Comparison of ENCODE assay signal across 18 mouse cellular contexts in the genomic region with DNA sequence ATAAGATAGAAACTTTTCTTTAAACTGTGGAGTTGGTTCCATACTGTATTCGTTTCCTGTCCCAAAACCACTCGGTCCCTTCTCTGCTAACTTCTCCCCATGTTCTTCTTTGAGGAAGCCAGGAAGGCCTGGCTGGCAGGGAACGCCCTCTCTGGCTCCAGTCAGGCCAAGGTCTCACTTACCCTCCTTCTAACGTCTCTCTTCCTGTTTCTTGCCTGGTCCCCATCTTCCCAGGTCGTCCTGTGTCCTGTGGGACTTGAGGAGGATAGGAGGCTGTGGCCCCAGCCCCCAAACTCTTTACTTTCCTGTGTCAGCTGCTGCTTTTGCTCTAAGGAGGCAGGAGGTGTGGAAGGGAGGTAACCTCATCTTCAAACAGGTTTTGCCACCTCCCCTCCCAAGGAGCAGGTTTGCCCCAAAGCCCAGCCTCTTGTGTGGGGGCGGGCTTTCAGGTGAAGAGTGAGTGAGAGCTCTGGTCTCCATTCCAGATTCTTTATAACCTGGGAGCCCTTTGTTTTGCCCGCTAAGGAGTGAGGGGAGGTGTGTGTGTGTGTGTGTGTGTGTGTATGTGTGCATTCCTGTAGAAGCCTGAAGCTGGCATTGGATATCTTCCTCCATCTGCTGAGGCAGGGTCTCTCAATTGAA. TPM values are rescaled to one million over a fixed set of nuclear protein-coding genes. Genes with fewer than 3 reads are reported as not detected.
DNase-seq lines count a peak whose midpoint lies in the region; ATAC-seq lines count a peak whose summit lies in the region.
"Had no signal": no experiment of that assay in that cellular context is flagged by ENCODE, and none has a peak within 500 bp of the region (broad histone marks: within the 10 kb centered on the region; RNA-seq: fewer than 3 reads in every experiment).

A gene (minus strand): TSS at position 411 of the 642 bp plus-strand sequence.

- 50% methylated on average over 7 of the region's 7 CpGs for WGBS in kidney, embryonic 16.5 days
- WGBS in embryonic facial prominence, embryonic 14.5 days: 45% methylated on average over 7 of the region's 7 CpGs

- no peak within 1 kb of the TSS for H3K4me3 ChIP-seq in kidney, embryonic 16.5 days (ENCODE audit: low read length)
- 0 out of 2 replicates have a peak within 1 kb of the TSS, but pooled peaks have one; percentile 3 for H3K4me3 ChIP-seq in embryonic facial prominence, embryonic 14.5 days (ENCODE audit: low read depth, low read length)
- H3K4me3 ChIP-seq: heart, embryonic 12.5 days; liver, embryonic 12.5 days; myocyte had no signal

- 0 out of 2 replicates have a peak within 1 kb of the TSS, but pooled peaks have one; percentile 50 for H3K27ac ChIP-seq in kidney, embryonic 16.5 days (ENCODE audit: low read length)
- H3K27ac ChIP-seq in embryonic facial prominence, embryonic 14.5 days (replicated peaks; ENCODE audit: low read depth, low read length): peak within 1 kb of the TSS; percentile 33
- H3K27ac ChIP-seq: liver, embryonic 12.5 days had no signal

- H3K4me2 ChIP-seq in kidney, embryonic 16.5 days (replicated peaks; ENCODE audit: low read depth, low read length): no peak within 1 kb of the TSS; the same call in 1 of the 2 replicates
- H3K4me2 ChIP-seq in embryonic facial prominence, embryonic 14.5 days (ENCODE audit: low read depth, low read length): peak within 1 kb of the TSS; percentile 28; the same call in 1 of the 2 replicates
- H3K4me2 ChIP-seq: heart, embryonic 12.5 days; liver, embryonic 12.5 days had no signal

- 0 out of 2 replicates have a peak, but pooled peaks have one; percentile 31 for ATAC-seq in kidney, embryonic 16.5 days (ENCODE audit: low FRiP score, low TSS enrichment)
- ATAC-seq in embryonic facial prominence, embryonic 14.5 days (ENCODE audit: low read depth): peak; percentile 73; the same call in 1 of the 2 replicates
- ATAC-seq: forebrain, embryonic 14.5 days; liver, embryonic 12.5 days had no signal

- H3K9ac ChIP-seq in kidney, embryonic 16.5 days (replicated peaks; ENCODE audit: low read length): no peak within 1 kb of the TSS
- no peak within 1 kb of the TSS for H3K9ac ChIP-seq in embryonic facial prominence, embryonic 14.5 days (ENCODE audit: low read depth, low read length)
- H3K9ac ChIP-seq: heart, embryonic 12.5 days; liver, embryonic 12.5 days had no signal

- H3K36me3 ChIP-seq in kidney, embryonic 16.5 days (ENCODE audit: insufficient read depth, low read length): peaks cover 12% of the 10 kb centered on the region
- peaks cover 35% of the 10 kb centered on the region for H3K36me3 ChIP-seq in embryonic facial prominence, embryonic 14.5 days (ENCODE audit: control insufficient read depth, insufficient read depth, low read length)

- H3K27me3 ChIP-seq in kidney, embryonic 16.5 days (ENCODE audit: insufficient read depth, low read length): no peaks in the 10 kb centered on the region
- H3K27me3 ChIP-seq in embryonic facial prominence, embryonic 14.5 days (replicated peaks; ENCODE audit: control insufficient read depth, insufficient read depth, low read length): no peaks in the 10 kb centered on the region
- H3K27me3 ChIP-seq: CH12.LX; heart, embryonic 12.5 days; liver, embryonic 12.5 days had no signal

- DNase-seq in kidney, adult 8-10 months: no peak
- DNase-seq in T-cell, adult 2 months (ENCODE audit: low spot score): peak; percentile 15
- peak; percentile 77 for DNase-seq in embryonic facial prominence, embryonic 14.5 days (ENCODE audit: low spot score)
- peak; percentile 29 for DNase-seq in lung, postnatal 25 days (ENCODE audit: low spot score)
- no peak for DNase-seq in layer of hippocampus, postnatal 14 days (ENCODE audit: low spot score in 2 of 2)
- DNase-seq in thymus, adult 18-20 months: no peak
- no peak for DNase-seq in frontal cortex, postnatal 10 days (ENCODE audit: low spot score in 2 of 2)
- DNase-seq: adrenal gland, postnatal 14 days; kidney, postnatal 14 days; layer of hippocampus, postnatal 36 days had no signal

- H3K9me3 ChIP-seq in kidney, embryonic 16.5 days (ENCODE audit: low read length): no peaks in the 10 kb centered on the region
- H3K9me3 ChIP-seq in embryonic facial prominence, embryonic 14.5 days (ENCODE audit: control insufficient read depth, low read length): no peaks in the 10 kb centered on the region
- H3K9me3 ChIP-seq: heart, embryonic 12.5 days; liver, embryonic 12.5 days had no signal

- peaks cover 3% of the 10 kb centered on the region; the same call in 1 of the 2 replicates for H3K4me1 ChIP-seq in kidney, embryonic 16.5 days (ENCODE audit: insufficient read depth, low read length)
- H3K4me1 ChIP-seq in embryonic facial prominence, embryonic 14.5 days (ENCODE audit: control insufficient read depth, insufficient read depth, low read length): no peaks in the 10 kb centered on the region
- H3K4me1 ChIP-seq: heart, embryonic 12.5 days had no signal

RNA-seq across cellular contexts. Expression of the gene that starts here (rescaled TPM):
- polyA plus RNA-seq in kidney, embryonic 16.5 days (2015; fragmentation: Nextera tagmentation; extraction: Ambion mirVana): 0.41 and 0.82 TPM in 2 replicates
- polyA plus RNA-seq in embryonic facial prominence, embryonic 14.5 days (2014; fragmentation: Nextera tagmentation; extraction: Ambion mirVana): 6.1 and 6.9 TPM in 2 replicates
- total RNA-seq in layer of hippocampus, postnatal 14 days (2021): under 1 TPM in 1 of 2 experiments, not detected in 1; 0.46 TPM
- total RNA-seq: CH12.LX; gastrocnemius, adult 8-10 months; hematopoietic stem cell, adult 5-6 weeks had no signal
- polyA plus RNA-seq: forebrain, embryonic 14.5 days; heart, embryonic 12.5 days; liver, embryonic 12.5 days had no signal

Comparison
In these comparisons a context has a peak if more than half of its experiments do, and no peak if none do; other contexts are left out.
1. Peak in ATAC-seq and H3K27ac ChIP-seq in kidney, embryonic 16.5 days; RNA of the gene not detected or under 1 TPM.
2. DNase-seq: peak in T-cell, adult 2 months (single experiment), embryonic facial prominence, embryonic 14.5 days (single experiment) and lung, postnatal 25 days (single experiment); none in kidney, adult 8-10 months (0 of 2), layer of hippocampus, postnatal 14 days (0 of 2), thymus, adult 18-20 months (0 of 2) and frontal cortex, postnatal 10 days (0 of 2).